Mouse (Mus musculus) midbrain, embryonic 16.5 days (tissue): ENCODE results near the gene Tbc1d22a. TPM values are rescaled to one million over a fixed set of nuclear protein-coding genes. Genes with fewer than 3 reads are reported as not detected.

Experiments used
- ATAC-seq: fragments of 200-750 bp; cut with Nextera tagmentation; 2 replicates; pipeline ENCODE4 v1.8.0; 2017; ENCODE audit warnings: moderate TSS enrichment
- H3K27ac ChIP-seq: fragments of 300-500 bp; sonication (generic); 2 replicates; pipeline ENCODE4 v1.5.1; 2014; ENCODE audit warnings: mild to moderate bottlenecking, low read length, mixed read lengths
- H3K27me3 ChIP-seq: fragments of 300-500 bp; sonication (generic); 2 replicates; pipeline ENCODE4 v1.6.1; 2014; ENCODE audit warnings: low read depth, low read length, mixed read lengths; ENCODE audit not compliant: control insufficient read depth, insufficient read depth
- H3K36me3 ChIP-seq: fragments of 300-500 bp; sonication (generic); 2 replicates; pipeline ENCODE4 v1.6.1; 2014; ENCODE audit warnings: mild to moderate bottlenecking, low read length, moderate library complexity, mixed read lengths; ENCODE audit not compliant: control insufficient read depth, insufficient read depth
- H3K4me1 ChIP-seq: fragments of 300-500 bp; sonication (generic); 2 replicates; pipeline ENCODE4 v1.6.1; 2014; ENCODE audit warnings: mild to moderate bottlenecking, low read length, mixed read lengths; ENCODE audit not compliant: control insufficient read depth, insufficient read depth
- H3K4me2 ChIP-seq: fragments of 300-500 bp; sonication (generic); 2 replicates; pipeline ENCODE4 v1.6.1; 2014; ENCODE audit warnings: mild to moderate bottlenecking, low read length, mixed read lengths
- H3K4me3 ChIP-seq: fragments of 300-500 bp; sonication (generic); 2 replicates; pipeline ENCODE4 v1.5.1; 2014; ENCODE audit warnings: low read depth, mild to moderate bottlenecking, low read length, moderate library complexity, mixed read lengths
- H3K9ac ChIP-seq: fragments of 300-500 bp; sonication (generic); 2 replicates; pipeline ENCODE4 v1.6.1; 2014; ENCODE audit warnings: low read depth, low read length, mixed read lengths
- H3K9me3 ChIP-seq: fragments of 300-500 bp; sonication (generic); replicated peaks from 2 replicates; pipeline ENCODE4 v1.6.1; 2014; ENCODE audit warnings: mild to moderate bottlenecking, low read length, mixed read lengths; ENCODE audit not compliant: control insufficient read depth, poor library complexity, severe bottlenecking
- WGBS: fragments of 180-500 bp; shearing (Covaris S2); extraction: QIAGEN DNeasy Blood & Tissue Kit; methylation state at CpG from one replicate; pipeline ENCODE4 v1.1.7; 2014; 5-methylcytosine and 5-hydroxymethylcytosine counted together
- polyA plus RNA-seq: library from polyadenylated mRNA; unstranded; fragments of >200 nt; fragmentation: Nextera tagmentation; extraction: Ambion mirVana; gene quantifications from 2 replicates; pipeline ENCODE4 v1.2.1, GENCODE M21; 2015

The Tbc1d22a gene
- polyA plus RNA-seq, 1 experiment from 2014 or later, result 12.8 TPM

DNA sequence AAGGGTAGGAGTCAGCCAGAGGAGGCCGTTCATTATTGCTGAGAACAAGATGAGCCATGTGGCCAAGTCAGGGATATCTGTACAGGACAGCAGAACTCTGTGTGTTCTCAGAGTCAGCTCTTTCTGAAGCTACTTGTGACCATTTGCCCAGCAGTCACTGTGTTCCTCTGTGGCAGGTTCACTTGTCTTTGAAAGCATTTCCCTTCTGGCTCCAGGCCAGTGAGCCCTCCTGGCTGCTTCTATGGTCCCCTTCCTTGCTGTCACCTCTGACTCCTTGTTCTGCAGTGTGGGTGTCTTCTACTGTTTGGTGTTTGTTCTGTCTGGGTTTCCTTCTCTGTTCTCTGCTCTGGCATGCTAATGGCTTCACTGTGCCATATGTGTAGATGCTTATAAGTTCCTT, 121.5 kb downstream of the Tbc1d22a start:
- Histone ChIP-seq H3K4me3 (no peak overlapping the region), H3K9ac (no peak overlapping the region), H3K9me3 (no peaks in the 10 kb centered on the region), H3K27me3 (no peaks in the 10 kb centered on the region), H3K27ac (no peak overlapping the region), H3K4me1 (peaks cover 17% of the 10 kb centered on the region), H3K36me3 (no peaks in the 10 kb centered on the region), H3K4me2 (no peak overlapping the region)
- no peak for ATAC-seq
- 93% methylated on average over 1 of the region's 1 CpGs for WGBS

DNA sequence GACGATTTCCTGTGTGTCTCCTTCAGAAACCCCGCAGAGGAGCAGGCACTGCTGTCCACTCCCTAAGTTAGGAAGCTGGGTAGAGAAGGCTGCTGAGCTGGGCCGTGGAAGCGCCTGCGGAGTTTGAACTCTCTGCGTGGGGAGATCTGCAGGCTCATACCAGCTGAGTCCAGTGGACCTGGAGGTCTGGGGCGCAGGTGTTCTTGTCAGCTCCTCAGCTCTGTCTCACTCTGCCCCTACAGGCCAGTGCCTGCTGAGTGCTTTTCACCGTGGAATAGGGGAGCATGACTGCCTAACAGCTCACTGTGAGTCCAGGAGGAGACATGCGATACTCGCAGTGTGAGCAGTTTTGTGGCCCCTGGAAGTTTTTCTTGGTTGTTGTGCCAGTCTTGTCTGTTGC, 123.5 kb downstream of the Tbc1d22a start:
- Histone ChIP-seq H3K4me3 (no peak overlapping the region), H3K9ac (no peak overlapping the region), H3K36me3 (no peaks in the 10 kb centered on the region), H3K9me3 (no peaks in the 10 kb centered on the region), H3K27me3 (no peaks in the 10 kb centered on the region), H3K4me1 (peaks cover 5% of the 10 kb centered on the region), H3K27ac (no peak overlapping the region), H3K4me2 (no peak overlapping the region)
- 78% methylated on average over 10 of the region's 10 CpGs for WGBS
- ATAC-seq, result no peak

DNA sequence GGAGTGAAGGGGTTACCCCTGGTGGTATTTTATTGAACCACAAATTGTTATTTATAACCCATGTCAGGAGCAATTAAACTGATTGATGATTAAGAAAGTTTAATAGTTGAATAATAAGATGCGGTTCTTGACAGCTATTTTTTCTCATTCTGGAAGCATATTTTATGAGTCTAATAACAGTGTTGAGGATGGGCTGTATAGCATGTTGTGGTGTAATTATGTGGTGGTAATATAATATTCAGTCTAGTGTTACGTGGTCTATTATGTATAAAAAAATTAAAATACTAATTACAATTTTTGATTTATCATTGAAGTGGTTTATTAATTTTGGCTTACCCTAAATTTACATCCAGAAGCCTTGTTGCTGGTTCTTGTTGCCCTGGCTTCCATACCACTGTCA, 125.5 kb downstream of the Tbc1d22a start:
- Histone ChIP-seq H3K36me3 (no peaks in the 10 kb centered on the region), H3K27ac (no peak overlapping the region), H3K4me2 (no peak overlapping the region), H3K27me3 (no peaks in the 10 kb centered on the region), H3K9ac (no peak overlapping the region), H3K4me1 (peaks cover 13% of the 10 kb centered on the region), H3K4me3 (no peak overlapping the region), H3K9me3 (no peaks in the 10 kb centered on the region)
- ATAC-seq, result no peak
- 89% methylated on average over 2 of the region's 2 CpGs for WGBS

DNA sequence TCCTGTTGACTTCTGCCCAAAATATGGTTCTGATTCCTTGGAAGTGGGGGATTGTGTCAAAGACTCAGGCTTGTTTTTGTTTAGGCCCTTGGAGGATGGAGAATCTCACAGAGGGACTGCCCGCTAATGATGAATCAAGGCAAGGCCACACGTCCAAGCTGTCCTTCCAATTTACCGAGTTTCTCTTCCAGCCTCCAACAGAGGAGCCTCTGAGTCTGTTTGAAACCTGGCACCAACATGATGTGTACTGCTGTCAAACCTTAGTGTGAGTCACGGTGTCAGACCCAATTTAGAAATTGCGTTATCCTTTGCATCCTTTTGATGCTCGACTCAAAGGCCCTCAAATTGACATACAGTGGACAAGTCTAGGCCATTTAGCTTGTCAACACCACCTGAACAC, 126.5 kb downstream of the Tbc1d22a start:
- 72% methylated on average over 6 of the region's 6 CpGs for WGBS

DNA sequence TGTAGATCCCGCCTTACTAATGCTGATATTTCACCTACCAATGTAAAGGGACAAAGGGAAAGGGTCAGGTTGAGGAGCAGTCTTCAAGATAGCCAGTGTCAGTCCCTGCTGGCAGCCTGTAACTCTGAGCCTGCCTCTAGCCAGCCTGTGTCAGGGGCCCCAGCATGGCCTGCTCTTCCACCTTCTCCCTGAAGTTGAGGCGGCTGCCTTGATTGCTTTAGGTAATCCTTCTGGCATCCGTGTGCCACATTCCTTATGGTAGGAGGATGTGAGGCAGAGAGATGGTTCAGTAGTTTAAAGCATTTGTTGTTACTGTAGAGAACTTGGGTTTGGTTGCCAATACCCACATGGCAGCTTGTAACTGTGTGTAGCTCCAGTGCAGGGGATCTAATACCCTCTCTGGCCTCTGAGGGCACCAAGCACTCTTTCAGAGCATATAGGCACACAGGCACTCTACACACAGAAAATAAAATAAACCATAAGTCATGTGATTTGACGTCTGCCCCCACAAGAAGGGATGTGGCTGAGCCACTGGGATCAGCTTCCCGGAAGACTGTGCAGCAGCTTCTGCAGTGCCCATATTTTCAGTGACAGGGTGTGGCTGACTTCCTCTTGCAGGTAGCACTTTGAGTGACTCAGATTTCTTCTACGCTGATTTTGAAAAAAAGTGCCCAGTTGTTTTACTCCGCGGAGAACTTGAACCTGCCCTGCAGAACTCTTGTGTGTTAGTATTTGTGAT, 128.5 kb downstream of the Tbc1d22a start:
- 92% methylated on average over 8 of the region's 8 CpGs for WGBS
- no peak overlapping the region for H3K9ac ChIP-seq
- no peak overlapping the region for H3K27ac ChIP-seq
- H3K4me1 ChIP-seq, result peaks cover 28% of the 10 kb centered on the region
- no peaks in the 10 kb centered on the region for H3K36me3 ChIP-seq
- no peak overlapping the region for H3K4me3 ChIP-seq
- H3K9me3 ChIP-seq, result no peaks in the 10 kb centered on the region
- no peak overlapping the region for H3K4me2 ChIP-seq
- no peak for ATAC-seq
- H3K27me3 ChIP-seq, result no peaks in the 10 kb centered on the region

More for the DNA sequence above, 126.5 kb downstream of the Tbc1d22a start:
- Histone ChIP-seq H3K4me1 (peaks cover 15% of the 10 kb centered on the region), H3K4me2 (no peak overlapping the region), H3K9ac (no peak overlapping the region), H3K9me3 (no peaks in the 10 kb centered on the region), H3K36me3 (no peaks in the 10 kb centered on the region), H3K27ac (no peak overlapping the region), H3K4me3 (no peak overlapping the region), H3K27me3 (no peaks in the 10 kb centered on the region)
- ATAC-seq, result no peak

DNA sequence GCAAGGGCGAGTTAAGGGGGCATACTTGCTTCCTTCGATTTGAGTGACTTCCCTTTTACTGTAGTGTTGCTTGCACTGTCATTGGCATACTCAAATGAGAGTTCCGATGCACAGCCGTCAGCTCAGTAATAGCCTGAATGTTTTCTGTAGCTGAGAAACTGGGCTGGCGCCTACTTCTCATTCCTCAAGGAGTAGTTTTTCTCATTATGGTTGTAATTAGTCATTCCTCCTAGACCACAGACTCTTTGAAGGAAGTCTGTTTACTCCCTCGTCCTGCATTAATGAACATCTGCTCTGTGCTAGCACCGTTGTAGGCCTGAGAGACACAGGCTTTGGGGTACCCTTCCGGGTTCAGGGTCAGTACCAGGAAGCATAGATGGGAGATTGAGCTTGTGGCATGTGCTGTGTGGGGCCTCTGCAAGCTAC, 130.7 kb downstream of the Tbc1d22a start:
- no peaks in the 10 kb centered on the region for H3K27me3 ChIP-seq
- H3K4me2 ChIP-seq, result no peak overlapping the region
- no peak for ATAC-seq
- no peak overlapping the region for H3K9ac ChIP-seq
- H3K4me1 ChIP-seq, result peaks cover 28% of the 10 kb centered on the region
- H3K27ac ChIP-seq, result no peak overlapping the region
- no peaks in the 10 kb centered on the region for H3K36me3 ChIP-seq
- no peak overlapping the region for H3K4me3 ChIP-seq
- 50% methylated on average over 8 of the region's 8 CpGs for WGBS
- no peaks in the 10 kb centered on the region for H3K9me3 ChIP-seq

DNA sequence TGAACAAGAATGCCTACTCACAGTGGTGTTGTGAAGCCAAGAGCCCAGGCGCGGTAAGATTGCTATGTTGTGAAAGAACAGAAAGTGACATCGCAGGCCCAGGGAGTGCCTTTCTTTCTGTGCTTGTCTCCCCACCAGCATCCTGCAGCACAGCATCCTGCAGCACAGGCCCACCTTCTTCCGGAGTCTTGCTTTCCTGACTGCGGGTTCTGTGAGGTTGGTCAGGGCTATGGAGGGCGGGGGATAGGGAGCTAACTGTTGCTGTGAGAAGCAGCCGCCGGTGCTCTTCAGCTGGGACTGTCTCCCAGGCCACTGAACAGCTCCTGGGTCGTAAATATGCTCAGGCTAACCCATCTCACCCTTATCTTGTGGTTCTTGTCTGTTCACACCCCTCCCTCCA, 131.6 kb downstream of the Tbc1d22a start:
- H3K4me1 ChIP-seq, result peaks cover 28% of the 10 kb centered on the region
- no peak overlapping the region for H3K9ac ChIP-seq
- H3K4me3 ChIP-seq, result no peak overlapping the region
- 71% methylated on average over 9 of the region's 9 CpGs for WGBS
- peak overlapping the region; percentile 58 for H3K27ac ChIP-seq
- no peaks in the 10 kb centered on the region for H3K36me3 ChIP-seq
- H3K9me3 ChIP-seq, result no peaks in the 10 kb centered on the region
- no peak overlapping the region for H3K4me2 ChIP-seq
- no peak for ATAC-seq
- no peaks in the 10 kb centered on the region for H3K27me3 ChIP-seq

DNA sequence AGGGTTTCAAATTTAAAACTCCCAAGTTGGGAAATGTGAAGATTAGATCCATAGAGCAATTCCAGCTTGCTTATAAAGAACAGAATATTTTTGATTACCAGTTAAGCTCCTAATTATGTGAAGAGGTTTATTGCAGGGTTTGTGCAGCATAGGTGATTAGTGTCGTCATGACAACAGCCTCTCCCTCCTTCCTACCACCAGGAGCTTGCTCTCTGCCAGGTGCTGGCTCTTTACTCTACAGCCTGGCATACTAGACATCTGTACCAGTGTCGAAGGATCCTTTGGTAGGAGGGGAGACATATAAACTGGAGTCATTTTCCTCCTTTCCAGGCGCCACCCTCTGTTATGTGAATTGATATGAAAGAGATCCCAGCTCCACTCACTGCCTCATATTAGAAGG, 132.3 kb downstream of the Tbc1d22a start:
- Histone ChIP-seq H3K4me2 (no peak overlapping the region), H3K9ac (peak overlapping the region; percentile 13; the same call in 1 of the 2 replicates), H3K4me1 (peaks cover 28% of the 10 kb centered on the region), H3K27ac (peak overlapping the region; percentile 30; the same call in 1 of the 2 replicates), H3K9me3 (no peaks in the 10 kb centered on the region), H3K27me3 (no peaks in the 10 kb centered on the region), H3K36me3 (no peaks in the 10 kb centered on the region), H3K4me3 (no peak overlapping the region)
- peak; percentile 73; the same call in 1 of the 2 replicates for ATAC-seq
- WGBS, result 54% methylated on average over 3 of the region's 3 CpGs

DNA sequence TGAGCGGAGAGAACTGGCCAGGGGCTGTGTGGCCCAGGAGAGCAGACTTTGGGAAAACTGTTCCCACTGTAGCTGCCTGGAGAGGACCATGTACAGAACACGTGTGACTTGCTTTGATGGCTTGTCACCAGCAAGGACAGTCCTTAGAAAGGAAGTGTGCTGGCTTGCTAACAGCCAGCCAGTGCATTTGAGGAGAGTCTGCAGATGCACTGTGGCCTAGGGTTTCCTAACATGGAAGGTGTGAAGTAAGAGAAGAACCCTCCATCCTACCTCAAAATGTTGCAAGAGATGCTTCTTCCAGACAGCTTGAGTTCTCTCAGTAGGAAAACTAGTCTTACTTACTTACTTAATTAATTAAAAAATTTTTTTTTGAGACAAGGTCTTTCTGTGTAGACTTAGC, 140.7 kb downstream of the Tbc1d22a start:
- no peak for ATAC-seq
- H3K9me3 ChIP-seq, result no peaks in the 10 kb centered on the region
- WGBS, result 93% methylated on average over 2 of the region's 2 CpGs

More for the DNA sequence above, 140.7 kb downstream of the Tbc1d22a start:
- H3K4me2 ChIP-seq, result no peak overlapping the region
- H3K4me3 ChIP-seq, result no peak overlapping the region
- no peaks in the 10 kb centered on the region for H3K4me1 ChIP-seq
- H3K27me3 ChIP-seq, result no peaks in the 10 kb centered on the region
- H3K36me3 ChIP-seq, result no peaks in the 10 kb centered on the region
- H3K27ac ChIP-seq, result no peak overlapping the region
- H3K9ac ChIP-seq, result no peak overlapping the region
